Mouse (Mus musculus): ENCODE measurements at regions not wholly inside any gene's neighbourhood (a gene's known extent, or its start where the extent isn't known, plus 50 kb on each side); places are given as distances from the start of the nearest gene placed in this dataset.
"Not testable (repeated sequence)": the region's sequence is repeated elsewhere in the genome, so short reads cannot be mapped to it uniquely, and the experiment has no call there.

GRCm38 (mm10) chr13:97408414-97409290, 167.7 kb downstream of the Enc1 start:
- 0 out of 2 replicates have a peak, but pooled peaks have one; percentile 5 for ATAC-seq (ENCODE audit: low FRiP score, low TSS enrichment)
- Histone ChIP-seq H3K27me3 (ENCODE audit: control insufficient read depth, insufficient read depth, low read length) (no peaks in the 10 kb centered on the region), H3K27ac (replicated peaks; ENCODE audit: low read depth, low read length) (peak overlapping the region; percentile 72), H3K4me1 (ENCODE audit: control insufficient read depth, insufficient read depth, low read length) (peaks cover 51% of the 10 kb centered on the region), H3K36me3 (ENCODE audit: control insufficient read depth, insufficient read depth, low read length) (no peaks in the 10 kb centered on the region), H3K4me3 (replicated peaks; ENCODE audit: low read depth, low read length) (no peak overlapping the region), H3K4me2 (ENCODE audit: low read length) (no peak overlapping the region), H3K9ac (replicated peaks; ENCODE audit: low read length) (no peak overlapping the region), H3K9me3 (ENCODE audit: control insufficient read depth, low read length) (no peaks in the 10 kb centered on the region)
- peak; percentile 83 for DNase-seq
- 66% methylated on average over 22 of the region's 22 CpGs for WGBS

- 49% methylated on average over 2 of the region's 2 CpGs for WGBS
- Histone ChIP-seq H3K36me3 (ENCODE audit: control insufficient read depth, insufficient read depth, low read length) (no peaks in the 10 kb centered on the region), H3K27ac (replicated peaks; ENCODE audit: low read depth, low read length) (no peak overlapping the region), H3K9ac (replicated peaks; ENCODE audit: low read length) (no peak overlapping the region), H3K4me3 (replicated peaks; ENCODE audit: low read depth, low read length) (no peak overlapping the region), H3K27me3 (ENCODE audit: control insufficient read depth, insufficient read depth, low read length) (no peaks in the 10 kb centered on the region), H3K9me3 (ENCODE audit: control insufficient read depth, low read length) (no peaks in the 10 kb centered on the region), H3K4me1 (ENCODE audit: control insufficient read depth, insufficient read depth, low read length) (peaks cover 51% of the 10 kb centered on the region), H3K4me2 (ENCODE audit: low read length) (no peak overlapping the region)
- ATAC-seq (ENCODE audit: low FRiP score, low TSS enrichment) (no peak), DNase-seq (no peak)
These were observed 166.9 kb downstream of the Enc1 start for GRCm38 (mm10) chr13:97407773-97408172.

- no peaks in the 10 kb centered on the region for H3K36me3 ChIP-seq (ENCODE audit: control insufficient read depth, insufficient read depth, low read length)
These were observed 165.8 kb downstream of the Enc1 start for GRCm38 (mm10) chr13:97406678-97407077.

GRCm38 (mm10) chr13:97402164-97402761, 161.4 kb downstream of the Enc1 start:
- no peak overlapping the region for H3K27ac ChIP-seq (replicated peaks; ENCODE audit: low read depth, low read length)
- 32% methylated on average over 10 of the region's 10 CpGs for WGBS
- H3K4me1 ChIP-seq (ENCODE audit: control insufficient read depth, insufficient read depth, low read length): peaks cover 18% of the 10 kb centered on the region; the same call in 1 of the 2 replicates
- ATAC-seq (ENCODE audit: low FRiP score, low TSS enrichment): no peak; the same call in 1 of the 2 replicates
- no peaks in the 10 kb centered on the region for H3K27me3 ChIP-seq (ENCODE audit: control insufficient read depth, insufficient read depth, low read length)
- H3K36me3 ChIP-seq (ENCODE audit: control insufficient read depth, insufficient read depth, low read length): no peaks in the 10 kb centered on the region
- H3K9ac ChIP-seq (replicated peaks; ENCODE audit: low read length): no peak overlapping the region
- peak; percentile 53 for DNase-seq
- H3K4me2 ChIP-seq (ENCODE audit: low read length): no peak overlapping the region
- no peak overlapping the region for H3K4me3 ChIP-seq (replicated peaks; ENCODE audit: low read depth, low read length)
- H3K9me3 ChIP-seq (ENCODE audit: control insufficient read depth, low read length): no peaks in the 10 kb centered on the region

More at GRCm38 (mm10) chr13:97406678-97407077, 165.8 kb downstream of the Enc1 start:
- Histone ChIP-seq H3K9ac (replicated peaks; ENCODE audit: low read length) (no peak overlapping the region), H3K27ac (replicated peaks; ENCODE audit: low read depth, low read length) (0 out of 2 replicates have a peak overlapping the region, but pooled peaks have one; percentile 32), H3K4me1 (ENCODE audit: control insufficient read depth, insufficient read depth, low read length) (peaks cover 58% of the 10 kb centered on the region), H3K4me3 (replicated peaks; ENCODE audit: low read depth, low read length) (no peak overlapping the region), H3K4me2 (ENCODE audit: low read length) (no peak overlapping the region), H3K27me3 (ENCODE audit: control insufficient read depth, insufficient read depth, low read length) (no peaks in the 10 kb centered on the region), H3K9me3 (ENCODE audit: control insufficient read depth, low read length) (no peaks in the 10 kb centered on the region)
- DNase-seq (no peak), ATAC-seq (ENCODE audit: low FRiP score, low TSS enrichment) (no peak)
- WGBS: 50% methylated on average over 7 of the region's 7 CpGs

- no peak overlapping the region for H3K9ac ChIP-seq (replicated peaks; ENCODE audit: low read length)
- no peak overlapping the region for H3K4me3 ChIP-seq (replicated peaks; ENCODE audit: low read depth, low read length)
- peaks cover 12% of the 10 kb centered on the region; the same call in 1 of the 2 replicates for H3K4me1 ChIP-seq (ENCODE audit: control insufficient read depth, insufficient read depth, low read length)
- H3K4me2 ChIP-seq (ENCODE audit: low read length): no peak overlapping the region
- no peaks in the 10 kb centered on the region for H3K36me3 ChIP-seq (ENCODE audit: control insufficient read depth, insufficient read depth, low read length)
- H3K9me3 ChIP-seq (ENCODE audit: control insufficient read depth, low read length): no peaks in the 10 kb centered on the region
- no peak for DNase-seq
- 80% methylated on average over 7 of the region's 7 CpGs for WGBS
- no peak for ATAC-seq (ENCODE audit: low FRiP score, low TSS enrichment)
- H3K27ac ChIP-seq (replicated peaks; ENCODE audit: low read depth, low read length): no peak overlapping the region
- no peaks in the 10 kb centered on the region for H3K27me3 ChIP-seq (ENCODE audit: control insufficient read depth, insufficient read depth, low read length)
These were observed 160.7 kb downstream of the Enc1 start for GRCm38 (mm10) chr13:97401620-97402019.

- no peak overlapping the region for H3K4me3 ChIP-seq (replicated peaks; ENCODE audit: low read depth, low read length)
- no peak overlapping the region for H3K9ac ChIP-seq (replicated peaks; ENCODE audit: low read length)
- no peaks in the 10 kb centered on the region for H3K27me3 ChIP-seq (ENCODE audit: control insufficient read depth, insufficient read depth, low read length)
- peaks cover 7% of the 10 kb centered on the region; the same call in 1 of the 2 replicates for H3K4me1 ChIP-seq (ENCODE audit: control insufficient read depth, insufficient read depth, low read length)
- WGBS: 91% methylated on average over 1 of the region's 1 CpGs
- H3K27ac ChIP-seq (replicated peaks; ENCODE audit: low read depth, low read length): no peak overlapping the region
- H3K9me3 ChIP-seq (ENCODE audit: control insufficient read depth, low read length): no peaks in the 10 kb centered on the region
- no peaks in the 10 kb centered on the region for H3K36me3 ChIP-seq (ENCODE audit: control insufficient read depth, insufficient read depth, low read length)
- ATAC-seq (ENCODE audit: low FRiP score, low TSS enrichment) (no peak), DNase-seq (no peak)
- H3K4me2 ChIP-seq (ENCODE audit: low read length): no peak overlapping the region
These were observed 157.1 kb downstream of the Enc1 start for GRCm38 (mm10) chr13:97398041-97398440.

GRCm38 (mm10) chr13:97396899-97397640, 156.2 kb downstream of the Enc1 start:
- no peak for DNase-seq
- H3K36me3 ChIP-seq (ENCODE audit: control insufficient read depth, insufficient read depth, low read length): no peaks in the 10 kb centered on the region
- WGBS: 71% methylated on average over 3 of the region's 3 CpGs

GRCm38 (mm10) chr13:97396286-97396685, 155.4 kb downstream of the Enc1 start:
- not testable (repeated sequence) for H3K4me1 ChIP-seq (ENCODE audit: control insufficient read depth, insufficient read depth, low read length); ATAC-seq (ENCODE audit: low FRiP score, low TSS enrichment); H3K36me3 ChIP-seq (ENCODE audit: control insufficient read depth, insufficient read depth, low read length); H3K9me3 ChIP-seq (ENCODE audit: control insufficient read depth, low read length); H3K27me3 ChIP-seq (ENCODE audit: control insufficient read depth, insufficient read depth, low read length); H3K4me3 ChIP-seq (replicated peaks; ENCODE audit: low read depth, low read length); H3K9ac ChIP-seq (replicated peaks; ENCODE audit: low read length); H3K27ac ChIP-seq (replicated peaks; ENCODE audit: low read depth, low read length); DNase-seq; H3K4me2 ChIP-seq (ENCODE audit: low read length)
- WGBS: 73% methylated on average over 2 of the region's 2 CpGs

More at GRCm38 (mm10) chr13:97396899-97397640, 156.2 kb downstream of the Enc1 start:
- no peaks in the 10 kb centered on the region for H3K27me3 ChIP-seq (ENCODE audit: control insufficient read depth, insufficient read depth, low read length)
- no peak overlapping the region for H3K27ac ChIP-seq (replicated peaks; ENCODE audit: low read depth, low read length)
- H3K4me2 ChIP-seq (ENCODE audit: low read length): no peak overlapping the region
- H3K9ac ChIP-seq (replicated peaks; ENCODE audit: low read length): no peak overlapping the region
- H3K4me1 ChIP-seq (ENCODE audit: control insufficient read depth, insufficient read depth, low read length): peaks cover 4% of the 10 kb centered on the region; the same call in 1 of the 2 replicates
- H3K9me3 ChIP-seq (ENCODE audit: control insufficient read depth, low read length): no peaks in the 10 kb centered on the region
- no peak for ATAC-seq (ENCODE audit: low FRiP score, low TSS enrichment)
- H3K4me3 ChIP-seq (replicated peaks; ENCODE audit: low read depth, low read length): no peak overlapping the region

Data from midbrain, embryonic 14.5 days (tissue).